Mouse (Mus musculus) olfactory bulb, adult 2 months (tissue): Measurements from ENCODE around the gene Crybb1.

Source experiments
- CTCF ChIP-seq: fragments of 200-500 bp; IDR thresholded peaks from 2 replicates; pipeline ENCODE4 v1.5.1; 2012; ENCODE audit warnings: low read depth, mild to moderate bottlenecking, low read length, moderate library complexity; ENCODE audit not compliant: insufficient read depth
- POLR2A ChIP-seq: fragments of 200-500 bp; IDR thresholded peaks from 2 replicates; pipeline ENCODE4 v1.6.1; 2012; ENCODE audit warnings: mild to moderate bottlenecking, low read depth, low read length, moderate library complexity; ENCODE audit not compliant: insufficient read depth

DNA sequence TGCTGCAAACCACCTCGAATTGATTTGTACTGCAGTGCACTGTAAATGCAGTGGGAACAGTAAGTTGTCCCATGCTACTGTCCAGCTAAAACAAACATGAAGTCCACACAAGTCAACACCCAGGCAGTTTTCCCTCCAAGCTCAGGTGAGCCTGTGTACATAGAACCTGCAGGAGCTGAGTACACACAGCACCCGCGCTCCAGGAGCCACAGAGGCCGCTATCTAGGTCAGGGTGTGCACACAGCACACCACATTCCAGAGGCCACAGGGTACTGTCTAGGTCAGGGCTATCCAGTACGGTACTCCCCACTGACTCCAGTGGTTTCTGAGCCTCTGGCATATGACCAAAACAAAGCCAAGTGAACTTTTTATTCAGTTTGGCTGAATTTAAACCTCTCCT lies 46.7 kb downstream of the Crybb1 start:
- TF ChIP-seq CTCF = no peak
- TF ChIP-seq POLR2A = no peak
